Mouse (Mus musculus): ENCODE measurements around the gene Etv5.

DNA sequence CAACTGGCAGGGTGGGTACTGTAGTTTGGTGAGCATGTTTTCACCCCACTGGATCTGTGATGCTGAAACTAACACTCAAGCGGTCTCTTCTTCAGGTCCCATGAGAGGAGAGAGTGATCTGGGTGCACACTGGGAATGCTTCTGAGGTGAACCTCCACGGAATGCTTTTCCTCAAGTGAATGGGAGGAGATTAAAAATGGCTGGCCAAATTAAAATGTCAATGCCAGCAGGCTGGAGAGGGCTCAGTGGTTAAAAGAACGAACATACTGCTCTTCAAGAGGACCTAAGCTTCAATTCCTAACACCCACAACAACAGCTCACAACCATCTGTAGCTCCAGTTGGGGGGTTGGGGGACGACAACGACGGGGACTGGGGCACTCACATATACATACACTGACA lies 39.3 kb downstream of the Etv5 start:
- no peak for TF ChIP-seq CTCF (IDR thresholded peaks at IDR 0.05; ENCODE audit: low read depth, low read length)
- no peak for TF ChIP-seq POLR2AphosphoS5 (IDR thresholded peaks at IDR 0.05; ENCODE audit: insufficient replicate concordance, low read depth, low read length)
- no peak for TF ChIP-seq GATA1 (IDR thresholded peaks at IDR 0.05; ENCODE audit: borderline replicate concordance, low read length)
- no peak for TF ChIP-seq TAL1 (conservative IDR thresholded peaks at IDR 0.05; ENCODE audit: low read depth, low read length)

Data from G1E (cell line).